Mouse (Mus musculus): Measurements from ENCODE around the gene Sytl2. TPM values are rescaled to one million over a fixed set of nuclear protein-coding genes. Genes with fewer than 3 reads are reported as not detected.

The Sytl2 gene
- total and polyA plus RNA-seq, 3 experiments: not detected

DNA sequence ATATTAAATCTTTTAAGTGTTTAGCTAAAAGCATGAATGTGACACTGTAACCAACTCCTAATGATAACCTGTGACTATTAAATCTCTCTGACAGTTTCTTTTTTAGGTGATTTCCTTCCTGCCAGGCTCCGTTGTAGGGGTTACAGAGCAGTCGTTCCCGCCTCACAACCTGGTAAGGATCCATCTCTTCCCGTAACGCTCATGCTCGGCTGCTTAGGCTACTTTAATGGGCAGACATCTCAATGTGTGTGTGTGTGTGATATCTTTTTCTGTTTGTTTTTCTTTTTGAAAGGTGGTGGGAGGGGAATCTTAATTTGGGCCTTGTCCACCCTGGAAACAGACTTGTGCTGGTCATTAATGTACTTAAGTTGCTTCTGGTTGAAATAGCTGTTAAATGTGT, 142.2 kb downstream of the Sytl2 start:
- Histone ChIP-seq H3K9me3 (replicated peaks; ENCODE audit: insufficient read depth, low read length) (no peaks in the 10 kb centered on the region), H3K9ac (ENCODE audit: control insufficient read depth, low read depth, low read length, poor library complexity, severe bottlenecking) (peak overlapping the region; percentile 99), H3K4me1 (ENCODE audit: control insufficient read depth in 1 of 2, insufficient read depth in 2 of 2, low read length in 2 of 2) (peaks cover 4 to 5% of the 10 kb centered on the region in 2 experiments; a peak in 3 of 4 replicates), H3K27ac (ENCODE audit: control insufficient read depth, low read depth, low read length) (peak overlapping the region; percentile 40; the same call in 1 of the 2 replicates), H3K36me3 (ENCODE audit: control insufficient read depth in 1 of 2, insufficient read depth in 2 of 2, low read length in 2 of 2) (peaks cover 23% of the 10 kb centered on the region in 2 experiments), H3K79me2 (ENCODE audit: control insufficient read depth, insufficient read depth, low read length, poor library complexity) (peaks cover 36% of the 10 kb centered on the region), H3K27me3 (ENCODE audit: control insufficient read depth in 1 of 2, insufficient read depth in 2 of 2, low read length in 2 of 2) (no peaks in the 10 kb centered on the region), H3K4me3 (ENCODE audit: control insufficient read depth in 1 of 2, insufficient read depth in 1 of 2, low read depth in 2 of 2, low read length in 2 of 2) (peak overlapping the region; percentile 95 to 100)
- DNase-seq (ENCODE audit: low read depth, low spot score): peak; percentile 56
- TF ChIP-seq MXI1 (IDR thresholded peaks at IDR 0.05; ENCODE audit: low read depth, low read length): peak; percentile 13; the same call in 1 of the 2 replicates
- TF ChIP-seq POLR2A (IDR thresholded peaks at IDR 0.05; ENCODE audit: control insufficient read depth in 1 of 2, insufficient read depth in 1 of 2, low read depth in 1 of 2, low read length in 2 of 2, poor library complexity in 1 of 2): no peak

DNA sequence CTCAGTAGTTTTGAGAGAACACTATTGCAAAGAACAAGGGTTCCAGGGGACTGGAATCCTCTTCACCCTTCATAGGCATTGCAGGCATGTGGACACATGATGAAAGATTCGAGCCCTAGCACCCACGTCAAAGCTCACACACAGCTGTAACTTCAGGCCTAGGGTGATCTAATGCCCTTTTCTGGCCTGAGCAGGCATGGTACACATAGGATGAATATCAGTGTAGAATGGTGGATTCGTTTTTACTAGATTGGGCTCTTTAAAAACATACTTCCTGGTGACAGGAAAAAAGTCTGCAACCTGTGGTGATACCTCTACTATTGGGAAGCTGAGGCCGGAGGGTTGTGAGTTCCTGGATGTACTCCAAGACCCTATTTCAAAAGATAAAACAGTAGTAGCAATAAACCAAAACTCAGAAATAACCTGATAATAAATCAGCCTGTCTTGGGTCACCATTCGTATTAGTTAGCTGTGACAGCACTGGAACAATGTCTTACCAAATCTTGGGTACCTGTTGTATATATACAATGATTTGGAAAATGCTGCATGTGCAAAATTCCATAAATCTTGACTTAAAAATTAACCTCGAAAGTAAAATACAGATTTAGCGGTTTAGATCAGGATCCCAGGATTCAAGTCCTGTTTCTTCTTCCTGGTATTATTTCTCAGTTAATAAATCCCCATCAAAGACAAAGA, 154.2 kb downstream of the Sytl2 start:
- Histone ChIP-seq H3K36me3 (ENCODE audit: control insufficient read depth in 1 of 2, insufficient read depth in 2 of 2, low read length in 2 of 2) (peaks cover 4 to 19% of the 10 kb centered on the region in 2 experiments), H3K9ac (ENCODE audit: control insufficient read depth, low read depth, low read length, poor library complexity, severe bottlenecking) (peak overlapping the region; percentile 79), H3K4me3 (ENCODE audit: control insufficient read depth in 1 of 2, insufficient read depth in 1 of 2, low read depth in 2 of 2, low read length in 2 of 2) (peak overlapping the region; percentile 62 to 78)

GRCm38 (mm10) chr7:90456845-90457468, 154.9 kb downstream of the Sytl2 start, which contains the start of gene Tmem126a:
Gene Tmem126a, minus strand, starts transcription at chr7:90457229.
- H3K9ac ChIP-seq (ENCODE audit: control insufficient read depth, low read depth, low read length, poor library complexity, severe bottlenecking): peak within 1 kb of the TSS; percentile 79
- H3K79me2 ChIP-seq (ENCODE audit: control insufficient read depth, insufficient read depth, low read length, poor library complexity): peaks cover 3% of the 10 kb centered on the region; the same call in 1 of the 2 replicates
- peaks cover 0 to 18% of the 10 kb centered on the region in 2 experiments; a peak in 3 of 4 replicates for H3K36me3 ChIP-seq (ENCODE audit: control insufficient read depth in 1 of 2, insufficient read depth in 2 of 2, low read length in 2 of 2)
- peak within 1 kb of the TSS; percentile 62 to 78 for H3K4me3 ChIP-seq (ENCODE audit: control insufficient read depth in 1 of 2, insufficient read depth in 1 of 2, low read depth in 2 of 2, low read length in 2 of 2)
- H3K27me3 ChIP-seq (ENCODE audit: control insufficient read depth in 1 of 2, insufficient read depth in 2 of 2, low read length in 2 of 2): no peaks in the 10 kb centered on the region
- H3K4me1 ChIP-seq (ENCODE audit: control insufficient read depth in 1 of 2, insufficient read depth in 2 of 2, low read length in 2 of 2): peaks cover 2 to 3% of the 10 kb centered on the region in 2 experiments; a peak in 3 of 4 replicates
- peak within 1 kb of the TSS; percentile 58 for H3K27ac ChIP-seq (ENCODE audit: control insufficient read depth, low read depth, low read length)
- H3K9me3 ChIP-seq (replicated peaks; ENCODE audit: insufficient read depth, low read length): no peaks in the 10 kb centered on the region
- DNase-seq (ENCODE audit: low read depth, low spot score): peak; percentile 90
- TF ChIP-seq ELF1 (IDR thresholded peaks at IDR 0.05; ENCODE audit: low read depth, low read length) (peak; percentile 63; the same call in 1 of the 2 replicates), USF2 (IDR thresholded peaks at IDR 0.05; ENCODE audit: borderline replicate concordance in 1 of 2, insufficient read depth in 1 of 2, low read depth in 1 of 2, low read length in 2 of 2) (peak; percentile 11 to 60; a peak in 2 of 4 replicates), SIN3A (IDR thresholded peaks at IDR 0.05; ENCODE audit: low read length) (peak; percentile 35), MYC (IDR thresholded peaks at IDR 0.05; ENCODE audit: low read depth, low read length) (no peak), MXI1 (IDR thresholded peaks at IDR 0.05; ENCODE audit: low read depth, low read length) (peak; percentile 72), CTCF (IDR thresholded peaks at IDR 0.05 in 2 of 3, conservative IDR thresholded peaks at IDR 0.05 in 1 of 3; ENCODE audit: control insufficient read depth in 1 of 3, insufficient read depth in 1 of 3, low read depth in 2 of 3, low read length in 3 of 3, poor library complexity in 1 of 3, severe bottlenecking in 1 of 3) (no peak), TAL1 (IDR thresholded peaks at IDR 0.05; ENCODE audit: low read length) (no peak), JUND (IDR thresholded peaks at IDR 0.05; ENCODE audit: low read depth, low read length) (no peak), KAT2A (conservative IDR thresholded peaks at IDR 0.05; ENCODE audit: low read depth, low read length) (no peak), E2F4 (IDR thresholded peaks at IDR 0.05; ENCODE audit: borderline replicate concordance, low read depth, low read length) (no peak), USF1 (IDR thresholded peaks at IDR 0.05; ENCODE audit: low read depth, low read length) (peak; percentile 93), ZKSCAN1 (IDR thresholded peaks at IDR 0.05; ENCODE audit: low read depth, low read length) (peak; percentile 55), MAX (IDR thresholded peaks at IDR 0.05; ENCODE audit: low read length) (peak; percentile 79), ZMIZ1 (IDR thresholded peaks at IDR 0.05; ENCODE audit: low read depth, low read length) (peak; percentile 84), TBP (IDR thresholded peaks at IDR 0.05; ENCODE audit: low read depth, low read length) (peak; percentile 68), NELFE (IDR thresholded peaks at IDR 0.05; ENCODE audit: low read depth, low read length) (peak; percentile 63), EP300 (IDR thresholded peaks at IDR 0.05; ENCODE audit: low read depth in 1 of 2, low read length in 2 of 2) (no peak)

More for the DNA sequence above, 154.2 kb downstream of the Sytl2 start:
- Histone ChIP-seq H3K4me1 (ENCODE audit: control insufficient read depth in 1 of 2, insufficient read depth in 2 of 2, low read length in 2 of 2) (peaks cover 2 to 3% of the 10 kb centered on the region in 2 experiments; a peak in 3 of 4 replicates), H3K27me3 (ENCODE audit: control insufficient read depth in 1 of 2, insufficient read depth in 2 of 2, low read length in 2 of 2) (no peaks in the 10 kb centered on the region), H3K9me3 (replicated peaks; ENCODE audit: insufficient read depth, low read length) (no peaks in the 10 kb centered on the region), H3K79me2 (ENCODE audit: control insufficient read depth, insufficient read depth, low read length, poor library complexity) (peaks cover 3% of the 10 kb centered on the region; the same call in 1 of the 2 replicates), H3K27ac (ENCODE audit: control insufficient read depth, low read depth, low read length) (peak overlapping the region; percentile 58; the same call in 1 of the 2 replicates)
- TF ChIP-seq SMC3 (IDR thresholded peaks at IDR 0.05; ENCODE audit: low read depth, low read length): no peak
- peak; percentile 66; the same call in 1 of the 2 replicates for TF ChIP-seq MAFK (IDR thresholded peaks at IDR 0.05; ENCODE audit: borderline replicate concordance, low read depth, low read length)
- TF ChIP-seq CTCF (IDR thresholded peaks at IDR 0.05 in 2 of 3, conservative IDR thresholded peaks at IDR 0.05 in 1 of 3; ENCODE audit: control insufficient read depth in 1 of 3, insufficient read depth in 1 of 3, low read depth in 2 of 3, low read length in 3 of 3, poor library complexity in 1 of 3, severe bottlenecking in 1 of 3): no peak
- peak; percentile 77 for TF ChIP-seq POLR2AphosphoS2 (IDR thresholded peaks at IDR 0.05; ENCODE audit: low read length)
- TF ChIP-seq POLR2A (IDR thresholded peaks at IDR 0.05; ENCODE audit: control insufficient read depth in 1 of 2, insufficient read depth in 1 of 2, low read depth in 1 of 2, low read length in 2 of 2, poor library complexity in 1 of 2): peak in 1 of 2 experiments; percentile 39; a peak in 1 of 4 replicates
- TF ChIP-seq MYC (IDR thresholded peaks at IDR 0.05; ENCODE audit: low read depth, low read length): peak; percentile 10; the same call in 1 of the 2 replicates
- TF ChIP-seq ZMIZ1 (IDR thresholded peaks at IDR 0.05; ENCODE audit: low read depth, low read length): no peak; the same call in none of the 2 replicates
- 0 out of 2 replicates have a peak, but pooled peaks have one; percentile 29 for TF ChIP-seq MYB (IDR thresholded peaks at IDR 0.05; ENCODE audit: low read depth, low read length)
- peak; percentile 36 for TF ChIP-seq RCOR1 (IDR thresholded peaks at IDR 0.05; ENCODE audit: low read depth, low read length)
- TF ChIP-seq USF1 (IDR thresholded peaks at IDR 0.05; ENCODE audit: low read depth, low read length): no peak
- DNase-seq (ENCODE audit: low read depth, low spot score): peak; percentile 61
